Mouse (Mus musculus) megakaryocyte, embryonic 14.5 days (primary cell): ENCODE results near the gene Ovgp1.

Experiments used
- FLI1 ChIP-seq: IDR thresholded peaks from 2 replicates; pipeline ENCODE4 v1.6.1; 2012; ENCODE audit warnings: low read length, inconsistent platforms, mixed read lengths
- GATA1 ChIP-seq: IDR thresholded peaks from 3 replicates; pipeline ENCODE4 v1.6.1; 2012; ENCODE audit warnings: mixed read lengths, low read length, inconsistent platforms, borderline replicate concordance

GRCm38 (mm10) chr3:105931095-105931494 is 42.4 kb upstream of the Ovgp1 start:
- TF ChIP-seq GATA1 = no peak
- no peak for TF ChIP-seq FLI1
